Mouse (Mus musculus) WW6 (cell line): ENCODE results near the gene Bcl2l2.

Experiments used
- DNase-seq: peaks from one replicate; pipeline ENCODE4 v3.0.0-alpha.2; 2013; ENCODE audit warnings: low read depth, low spot score

Gene Bcl2l2

GRCm38 (mm10) chr14:54883154-54884021 lies at the start of gene Bcl2l2, which contains the start of gene Gm20521:
Gene Bcl2l2 (plus strand): TSS chr14:54883377.
Gene Gm20521 (plus strand): TSS chr14:54883441.
- DNase-seq = no peak

DNA sequence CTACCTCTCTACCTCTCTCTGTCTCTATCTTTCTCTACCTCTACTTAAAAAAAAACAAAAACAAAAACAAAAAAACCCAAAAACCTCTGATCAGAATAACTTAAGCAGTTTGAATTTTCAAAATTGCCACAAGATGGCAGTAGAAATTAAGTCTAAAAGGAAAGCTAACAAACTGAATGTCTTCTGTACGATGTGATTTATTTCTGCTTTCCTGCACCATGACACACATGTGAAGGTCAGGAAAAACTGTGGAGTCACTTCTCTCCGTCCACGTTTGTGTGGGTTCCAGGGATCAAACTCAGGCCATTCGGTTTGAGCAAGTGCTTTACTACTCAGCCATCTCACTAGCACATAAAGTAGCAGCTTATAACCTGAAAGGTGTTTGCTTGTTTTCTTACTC lies 39.7 kb upstream of the Bcl2l2 start:
- DNase-seq = no peak

DNA sequence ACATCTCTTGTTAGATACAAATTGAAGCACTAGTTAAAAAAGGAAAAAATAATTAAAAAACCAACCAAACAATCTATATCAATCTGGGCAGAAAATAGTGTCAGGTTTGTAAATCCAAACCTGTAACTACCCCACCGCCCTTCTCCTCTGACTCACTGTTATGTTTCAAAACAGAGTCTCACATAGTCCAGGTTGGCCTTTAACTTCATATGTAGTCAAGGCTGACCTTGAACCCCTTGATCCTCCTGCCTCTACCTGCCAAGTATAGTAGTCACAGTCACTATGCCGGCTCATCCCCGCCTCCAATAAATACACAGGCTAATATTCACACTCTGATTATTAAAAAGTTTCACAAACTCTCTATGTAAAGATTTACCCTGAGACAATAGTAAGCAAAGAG lies 27.5 kb upstream of the Bcl2l2 start:
- no peak for DNase-seq

- no peak for DNase-seq
Measured at GRCm38 (mm10) chr14:54856703-54857102, 26.5 kb upstream of the Bcl2l2 start.

DNA sequence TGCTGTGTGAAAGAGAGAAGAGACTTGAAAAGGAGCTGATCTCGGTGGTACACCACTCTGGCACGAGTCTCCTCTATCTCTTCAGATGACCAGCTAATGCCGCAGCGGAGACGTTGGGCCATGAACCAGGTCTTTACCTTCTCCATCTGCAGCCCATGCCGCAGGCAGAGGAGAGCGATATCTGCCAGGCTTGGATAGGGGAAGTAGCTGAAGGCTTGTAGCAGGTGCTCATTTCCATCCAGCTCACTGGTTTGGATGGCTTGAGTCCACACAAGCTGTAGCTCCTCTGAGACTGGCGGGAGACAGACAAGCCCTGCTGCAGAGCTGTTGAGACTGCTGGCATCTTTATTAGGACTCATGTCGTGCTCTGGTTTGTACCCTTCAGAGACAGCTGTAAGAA lies 25.3 kb upstream of the Bcl2l2 start:
- no peak for DNase-seq

DNA sequence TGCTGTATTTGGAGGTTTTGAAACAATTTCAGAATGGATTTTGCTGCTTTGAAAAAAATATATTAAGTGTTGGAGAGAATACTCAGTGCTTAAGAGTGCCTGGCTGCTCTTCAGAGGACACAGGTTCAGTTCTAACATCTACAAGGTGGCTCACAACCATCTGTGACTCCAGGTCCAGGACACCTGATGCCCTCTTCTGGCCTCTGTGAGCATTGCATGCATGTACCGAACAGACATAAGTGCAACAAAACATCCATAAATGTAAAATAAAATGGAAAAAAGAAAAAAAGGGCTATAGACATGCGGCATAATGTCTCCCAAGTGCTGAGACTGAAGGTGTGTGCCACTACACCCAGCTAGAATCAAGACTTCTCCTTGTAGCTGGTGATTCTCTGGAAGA lies 22.7 kb upstream of the Bcl2l2 start:
- DNase-seq = no peak

DNA sequence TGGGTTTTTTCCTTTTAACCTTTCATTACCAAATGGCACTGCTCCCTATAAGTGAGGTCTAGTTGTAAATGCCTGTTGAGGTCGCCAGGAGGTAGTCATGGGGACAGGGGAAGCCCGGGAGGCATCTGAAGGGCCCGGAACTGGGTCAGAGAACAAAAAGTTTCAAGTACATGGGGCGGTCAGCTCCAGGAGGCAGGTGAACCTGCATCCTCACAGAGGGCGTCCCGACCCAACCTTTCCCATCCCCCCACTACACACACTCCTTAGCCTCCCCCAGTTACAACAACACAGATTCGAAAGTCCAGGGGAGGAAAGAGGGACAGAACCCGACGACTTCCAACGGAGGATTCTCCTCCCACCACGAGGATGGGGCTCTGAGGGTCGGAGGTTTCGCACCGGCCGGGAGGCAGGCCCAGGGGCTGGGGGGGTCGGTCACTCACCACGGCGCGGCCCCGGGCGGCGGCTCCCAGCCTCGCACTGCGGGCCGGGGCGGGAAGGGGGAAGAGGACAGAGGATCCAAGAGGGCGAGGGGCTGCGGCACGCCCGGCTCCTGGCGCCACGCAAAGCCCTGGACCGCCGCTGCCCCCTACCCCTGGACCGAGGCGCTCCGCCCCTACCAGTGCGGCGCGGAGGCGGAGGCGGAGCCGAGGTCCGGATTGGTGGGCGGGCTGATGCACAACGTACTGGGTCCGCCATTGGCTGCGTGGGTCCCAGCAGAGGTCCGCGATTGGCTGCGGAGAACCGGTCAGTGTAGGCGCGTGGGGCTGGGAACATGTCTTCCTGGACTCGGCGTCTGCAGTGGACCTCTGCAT lies 19.5 kb upstream of the Bcl2l2 start:
- DNase-seq = no peak

DNA sequence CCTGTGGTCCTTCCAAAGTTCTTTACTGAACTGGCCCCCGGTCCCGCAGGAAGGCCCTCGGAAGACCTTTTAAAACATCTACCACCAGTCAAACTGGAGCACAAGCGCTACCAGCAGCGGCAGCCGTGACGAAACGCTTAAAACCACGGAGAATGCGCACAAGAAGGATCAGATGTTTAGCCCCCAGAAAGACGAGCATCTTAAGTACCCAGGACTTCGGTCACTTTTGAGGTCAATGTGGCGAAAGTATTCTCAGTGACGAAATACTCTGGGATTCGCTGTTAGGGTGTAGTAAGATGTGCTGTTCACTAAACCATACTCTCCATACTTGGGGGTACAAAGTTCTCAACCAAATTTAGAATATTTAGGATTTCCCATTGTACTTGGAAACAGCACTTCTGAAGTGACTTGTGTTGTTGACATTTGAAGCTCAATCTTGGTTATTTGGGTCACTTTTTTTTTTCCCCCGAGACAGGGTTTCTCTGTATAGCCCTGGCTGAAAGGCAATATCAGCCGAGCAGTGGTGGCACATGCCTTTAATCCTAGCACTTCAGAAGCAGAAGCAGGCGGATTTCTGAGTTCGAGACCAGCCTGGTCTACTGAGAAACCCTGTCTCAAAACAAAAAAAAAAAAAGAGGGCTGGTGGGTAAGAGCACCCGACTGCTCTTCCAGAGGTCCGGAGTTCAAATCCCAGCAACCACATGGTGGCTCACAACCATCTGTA lies 18.7 kb upstream of the Bcl2l2 start:
- no peak for DNase-seq

DNA sequence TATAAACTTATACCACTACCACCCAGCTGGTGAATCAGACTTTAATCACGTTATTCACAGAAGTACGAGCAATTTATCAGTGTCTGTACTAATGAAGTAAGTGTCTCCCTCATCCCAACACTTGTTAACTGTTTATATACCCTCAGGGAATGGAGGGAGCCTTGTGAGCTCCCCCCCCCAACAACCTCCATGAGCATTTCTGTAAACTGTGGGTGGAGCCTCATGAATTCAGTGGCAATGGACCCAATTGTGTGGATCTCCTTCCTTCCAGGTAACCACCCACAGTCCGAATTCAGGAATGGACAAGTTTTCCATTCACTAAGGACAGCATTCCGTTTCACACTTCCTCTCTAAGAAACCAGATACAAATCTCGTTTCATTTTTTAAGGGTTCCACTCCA lies 17.6 kb upstream of the Bcl2l2 start:
- DNase-seq = no peak

- DNase-seq = no peak
Measured at GRCm38 (mm10) chr14:54866268-54866667, 16.9 kb upstream of the Bcl2l2 start.

DNA sequence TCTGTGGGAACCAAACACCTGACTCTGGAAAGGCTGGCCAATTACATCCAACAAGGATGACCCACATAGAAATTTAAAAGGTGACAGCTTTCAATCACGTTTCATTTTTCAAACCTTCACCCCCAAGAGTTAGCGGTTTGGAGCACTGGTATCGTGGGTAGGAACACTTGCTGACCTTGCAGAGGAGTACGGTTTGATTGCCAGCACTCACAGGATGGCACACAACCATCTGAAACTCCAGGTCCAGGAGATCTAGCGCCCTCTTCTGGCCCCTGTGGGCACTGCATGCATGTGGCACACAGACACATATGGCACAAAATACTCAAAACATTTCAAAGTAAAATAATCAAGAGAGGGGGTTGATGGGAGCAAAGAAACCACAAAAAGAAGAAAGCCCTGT lies 16.2 kb upstream of the Bcl2l2 start:
- peak; percentile 45 for DNase-seq

- DNase-seq = no peak
Measured at GRCm38 (mm10) chr14:54868026-54868425, 15.2 kb upstream of the Bcl2l2 start.

GRCm38 (mm10) chr14:54870861-54871260 lies 12.3 kb upstream of the Bcl2l2 start, which contains the start of gene Homez:
Gene Homez (minus strand): TSS chr14:54870961.
- DNase-seq = no peak

DNA sequence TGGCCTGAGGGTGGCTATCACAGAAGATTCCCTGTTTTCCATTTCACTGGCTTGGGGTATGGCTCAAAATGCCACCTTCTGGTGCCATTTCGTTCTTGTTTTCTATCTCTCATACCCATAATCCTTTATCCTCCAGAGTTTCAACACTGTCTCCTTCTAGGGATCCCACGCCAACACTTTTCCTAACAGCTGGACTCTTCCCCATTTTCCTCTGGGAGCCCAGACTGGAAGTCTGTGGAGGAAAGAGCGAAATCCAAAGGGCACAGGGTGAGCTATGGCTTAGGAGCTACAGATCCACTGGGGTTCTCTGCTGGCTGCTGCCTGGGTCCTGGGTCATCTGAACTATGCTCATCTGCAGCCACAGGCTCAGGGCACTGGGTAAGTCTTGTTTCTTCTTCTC lies 9.0 kb upstream of the Bcl2l2 start:
- no peak for DNase-seq

GRCm38 (mm10) chr14:54875844-54876538 lies 7.2 kb upstream of the Bcl2l2 start:
- no peak for DNase-seq

GRCm38 (mm10) chr14:54876539-54877047 lies 6.6 kb upstream of the Bcl2l2 start:
- DNase-seq = no peak

GRCm38 (mm10) chr14:54877048-54877715 lies 6.0 kb upstream of the Bcl2l2 start, which contains the start of gene Ppp1r3e:
Gene Ppp1r3e (minus strand): TSS chr14:54877550.
- DNase-seq = no peak

DNA sequence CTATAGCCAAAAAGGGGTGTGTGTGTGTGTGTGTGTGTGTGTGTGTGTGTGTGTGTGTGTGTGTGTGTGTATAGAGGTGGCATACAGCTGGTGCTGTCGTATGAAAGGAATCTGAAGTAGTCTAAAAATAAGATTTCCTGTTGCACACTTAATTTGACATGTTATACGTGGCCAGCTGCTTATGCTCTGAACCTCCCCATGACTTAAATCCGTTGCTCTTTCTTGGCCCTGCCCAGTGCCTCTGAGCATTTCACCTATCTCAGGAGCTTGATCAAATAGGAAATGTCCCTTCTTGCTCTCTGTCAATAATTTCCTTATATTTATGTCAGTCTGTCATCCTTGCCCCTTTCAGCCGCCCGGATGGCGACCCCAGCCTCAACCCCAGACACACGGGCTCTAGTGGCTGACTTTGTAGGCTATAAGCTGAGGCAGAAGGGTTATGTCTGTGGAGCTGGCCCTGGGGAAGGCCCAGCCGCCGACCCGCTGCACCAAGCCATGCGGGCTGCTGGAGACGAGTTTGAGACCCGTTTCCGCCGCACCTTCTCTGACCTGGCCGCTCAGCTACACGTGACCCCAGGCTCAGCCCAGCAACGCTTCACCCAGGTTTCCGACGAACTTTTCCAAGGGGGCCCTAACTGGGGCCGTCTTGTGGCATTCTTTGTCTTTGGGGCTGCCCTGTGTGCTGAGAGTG lies 990 bp downstream of the Bcl2l2 start:
- no peak for DNase-seq

DNA sequence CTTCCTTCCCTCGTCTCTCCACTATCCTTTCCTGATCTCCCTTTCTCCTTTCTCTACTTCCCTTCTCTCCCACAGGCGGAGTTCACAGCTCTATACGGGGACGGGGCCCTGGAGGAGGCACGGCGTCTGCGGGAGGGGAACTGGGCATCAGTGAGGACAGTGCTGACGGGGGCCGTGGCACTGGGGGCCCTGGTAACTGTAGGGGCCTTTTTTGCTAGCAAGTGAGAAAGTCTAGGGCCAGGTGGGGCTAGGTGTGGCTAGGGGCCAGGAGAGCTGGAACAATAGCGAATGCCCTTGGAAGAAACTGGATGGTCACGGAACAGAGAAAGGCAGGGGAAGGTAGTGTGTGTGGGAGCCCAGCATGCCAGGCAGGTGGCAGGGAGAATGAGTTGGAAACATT lies 2.1 kb downstream of the Bcl2l2 start:
- DNase-seq = no peak

- no peak for DNase-seq
Measured at GRCm38 (mm10) chr14:54892200-54892599, 9.0 kb downstream of the Bcl2l2 start, which contains the start of gene Pabpn1. Gene Pabpn1 (plus strand): TSS chr14:54892500.
